Mouse (Mus musculus) induced T-regulatory cell, adult 2 months (primary cell): Measurements from ENCODE around the gene Zbtb22.
"Not testable (repeated sequence)": the region's sequence is repeated elsewhere in the genome, so short reads cannot be mapped to it uniquely, and the experiment has no call there.

Source experiments
- DNase-seq: peaks from one replicate; pipeline ENCODE4 v3.0.0-alpha.2; 2012; ENCODE audit warnings: low read depth

Zbtb22 gene

GRCm38 (mm10) chr17:33915671-33916250, at the start of gene Zbtb22, which contains the start of gene Tapbp:
TSS of gene Zbtb22 (plus strand) at chr17:33915904.
TSS of gene Tapbp (plus strand) at chr17:33915899.
- DNase-seq, result peak; percentile 97

- DNase-seq, result not testable (repeated sequence)
These were observed 42.2 kb upstream of the Zbtb22 start, which contains the start of gene Gm7029 for GRCm38 (mm10) chr17:33873537-33873936. TSS of gene Gm7029 (plus strand) at chr17:33873837.

- no peak for DNase-seq
These were observed 41.3 kb upstream of the Zbtb22 start for GRCm38 (mm10) chr17:33874411-33874810.

- DNase-seq, result peak; percentile 42
These were observed 39.9 kb upstream of the Zbtb22 start for GRCm38 (mm10) chr17:33875797-33876196.

- DNase-seq, result not testable (repeated sequence)
These were observed 31.4 kb upstream of the Zbtb22 start for GRCm38 (mm10) chr17:33884320-33884719.

GRCm38 (mm10) chr17:33887802-33888201, 27.9 kb upstream of the Zbtb22 start:
- not testable (repeated sequence) for DNase-seq

- DNase-seq, result not testable (repeated sequence)
These were observed 27.5 kb upstream of the Zbtb22 start for GRCm38 (mm10) chr17:33888230-33888629.

- DNase-seq, result peak; percentile 43
These were observed 25.7 kb upstream of the Zbtb22 start for GRCm38 (mm10) chr17:33889941-33890532.

GRCm38 (mm10) chr17:33890533-33891059, 25.1 kb upstream of the Zbtb22 start, which contains the start of gene Kifc1:
TSS of gene Kifc1 (minus strand) at chr17:33890661.
- peak; percentile 100 for DNase-seq

- peak; percentile 33 for DNase-seq
These were observed 24.3 kb upstream of the Zbtb22 start for GRCm38 (mm10) chr17:33891357-33891756.

- DNase-seq, result peak; percentile 28
These were observed 23.8 kb upstream of the Zbtb22 start for GRCm38 (mm10) chr17:33891892-33892291.

GRCm38 (mm10) chr17:33892429-33892828, 23.3 kb upstream of the Zbtb22 start:
- no peak for DNase-seq

- DNase-seq, result not testable (repeated sequence)
These were observed 22.7 kb upstream of the Zbtb22 start for GRCm38 (mm10) chr17:33893011-33893410.

GRCm38 (mm10) chr17:33897114-33897794, 18.4 kb upstream of the Zbtb22 start:
- peak; percentile 95 for DNase-seq

- DNase-seq, result not testable (repeated sequence)
These were observed 17.5 kb upstream of the Zbtb22 start for GRCm38 (mm10) chr17:33898193-33898592.

GRCm38 (mm10) chr17:33899642-33900041, 16.1 kb upstream of the Zbtb22 start:
- no peak for DNase-seq

- DNase-seq, result no peak
These were observed 15.3 kb upstream of the Zbtb22 start for GRCm38 (mm10) chr17:33900281-33900988.

- no peak for DNase-seq
These were observed 14.8 kb upstream of the Zbtb22 start for GRCm38 (mm10) chr17:33900989-33901314.

GRCm38 (mm10) chr17:33901653-33902052, 14.1 kb upstream of the Zbtb22 start:
- peak; percentile 28 for DNase-seq

- DNase-seq, result peak; percentile 51
These were observed 13.6 kb upstream of the Zbtb22 start for GRCm38 (mm10) chr17:33902079-33902478.

- peak; percentile 74 for DNase-seq
These were observed 13.2 kb upstream of the Zbtb22 start for GRCm38 (mm10) chr17:33902491-33902890.
